Mouse (Mus musculus): ENCODE measurements around the gene Nol3. TPM values are rescaled to one million over a fixed set of nuclear protein-coding genes. Genes with fewer than 3 reads are reported as not detected.
A peak's percentile ranks its signal among the peaks of the same experiment; 100 is the strongest.

Gene Nol3
- polyA plus RNA-seq, 1 experiment from 2014 or later = 2.7 TPM

- 85% methylated on average over 8 of the region's 8 CpGs for WGBS
- ATAC-seq (ENCODE audit: extremely low read depth, insufficient number of reproducible peaks, low FRiP score, low TSS enrichment) = no peak
- peaks cover 63% of the 10 kb centered on the region for H3K36me3 ChIP-seq
- peak overlapping the region; percentile 7; the same call in 1 of the 2 replicates for H3K4me3 ChIP-seq
- H3K4me1 ChIP-seq = peaks cover 54% of the 10 kb centered on the region
- peaks cover 6% of the 10 kb centered on the region; the same call in 1 of the 2 replicates for H3K27me3 ChIP-seq (replicated peaks)
- peak overlapping the region; percentile 98; the same call in 1 of the 2 replicates for H3K4me2 ChIP-seq
- no peaks in the 10 kb centered on the region for H3K9me3 ChIP-seq
- H3K27ac ChIP-seq (replicated peaks) = no peak overlapping the region
- peak overlapping the region; percentile 25 for H3K9ac ChIP-seq
Observed at GRCm38 (mm10) chr8:105299962-105300361, 24.0 kb downstream of the Nol3 start.

GRCm38 (mm10) chr8:105303396-105303795 is 27.5 kb downstream of the Nol3 start:
- 0 out of 2 replicates have a peak overlapping the region, but pooled peaks have one; percentile 21 for H3K9ac ChIP-seq
- peaks cover 81% of the 10 kb centered on the region for H3K36me3 ChIP-seq
- H3K27ac ChIP-seq (replicated peaks) = 0 out of 2 replicates have a peak overlapping the region, but pooled peaks have one; percentile 67
- H3K9me3 ChIP-seq = no peaks in the 10 kb centered on the region
- no peak for ATAC-seq (ENCODE audit: extremely low read depth, insufficient number of reproducible peaks, low FRiP score, low TSS enrichment)
- no peak overlapping the region for H3K4me2 ChIP-seq
- 75% methylated on average over 8 of the region's 8 CpGs for WGBS
- H3K27me3 ChIP-seq (replicated peaks) = no peaks in the 10 kb centered on the region
- peaks cover 56% of the 10 kb centered on the region for H3K4me1 ChIP-seq
- H3K4me3 ChIP-seq = no peak overlapping the region

GRCm38 (mm10) chr8:105303874-105304273 is 27.9 kb downstream of the Nol3 start:
- whole genome bisulfite sequencing = 62% methylated on average over 9 of the region's 9 CpGs
- peak overlapping the region; percentile 67 for H3K27ac ChIP-seq (replicated peaks)
- peaks cover 82% of the 10 kb centered on the region for H3K36me3 ChIP-seq
- no peak overlapping the region for H3K4me3 ChIP-seq
- H3K4me2 ChIP-seq = no peak overlapping the region
- peak overlapping the region; percentile 21; the same call in 1 of the 2 replicates for H3K9ac ChIP-seq
- no peaks in the 10 kb centered on the region for H3K9me3 ChIP-seq
- peaks cover 51% of the 10 kb centered on the region for H3K4me1 ChIP-seq
- 0 out of 2 replicates have a peak, but pooled peaks have one; percentile 16 for ATAC-seq (ENCODE audit: extremely low read depth, insufficient number of reproducible peaks, low FRiP score, low TSS enrichment)
- H3K27me3 ChIP-seq (replicated peaks) = no peaks in the 10 kb centered on the region

GRCm38 (mm10) chr8:105304325-105305210 is 28.6 kb downstream of the Nol3 start:
- Histone ChIP-seq H3K9me3 (no peaks in the 10 kb centered on the region), H3K4me3 (no peak overlapping the region), H3K27ac (replicated peaks) (peak overlapping the region; percentile 67), H3K36me3 (peaks cover 82% of the 10 kb centered on the region), H3K9ac (peak overlapping the region; percentile 50), H3K27me3 (replicated peaks) (no peaks in the 10 kb centered on the region), H3K4me2 (peak overlapping the region; percentile 70; the same call in 1 of the 2 replicates), H3K4me1 (peaks cover 48% of the 10 kb centered on the region)
- ATAC-seq (ENCODE audit: extremely low read depth, insufficient number of reproducible peaks, low FRiP score, low TSS enrichment) = no peak
- 41% methylated on average over 9 of the region's 9 CpGs for WGBS

- peak within 1 kb of the TSS; percentile 46 for H3K4me3 ChIP-seq
- H3K9me3 ChIP-seq = no peaks in the 10 kb centered on the region
- peak; percentile 48 for ATAC-seq (ENCODE audit: extremely low read depth, insufficient number of reproducible peaks, low FRiP score, low TSS enrichment)
- H3K36me3 ChIP-seq = peaks cover 82% of the 10 kb centered on the region
- H3K27me3 ChIP-seq (replicated peaks) = no peaks in the 10 kb centered on the region
- WGBS = 6% methylated on average over 29 of the region's 30 CpGs
- peak within 1 kb of the TSS; percentile 75 for H3K9ac ChIP-seq
- H3K4me1 ChIP-seq = peaks cover 41% of the 10 kb centered on the region
- peak within 1 kb of the TSS; percentile 70 for H3K4me2 ChIP-seq
- H3K27ac ChIP-seq (replicated peaks) = peak within 1 kb of the TSS; percentile 67
Observed at GRCm38 (mm10) chr8:105305211-105306145, 29.5 kb downstream of the Nol3 start, which contains the start of gene Elmo3. Elmo3 (plus strand) TSS chr8:105305601.

- no peaks in the 10 kb centered on the region for H3K9me3 ChIP-seq
- H3K36me3 ChIP-seq = peaks cover 82% of the 10 kb centered on the region
- H3K27ac ChIP-seq (replicated peaks) = peak overlapping the region; percentile 67
- peak overlapping the region; percentile 75 for H3K9ac ChIP-seq
- peaks cover 41% of the 10 kb centered on the region for H3K4me1 ChIP-seq
- no peaks in the 10 kb centered on the region for H3K27me3 ChIP-seq (replicated peaks)
- WGBS = 50% methylated on average over 5 of the region's 5 CpGs
- H3K4me2 ChIP-seq = peak overlapping the region; percentile 70
- no peak for ATAC-seq (ENCODE audit: extremely low read depth, insufficient number of reproducible peaks, low FRiP score, low TSS enrichment)
- peak overlapping the region; percentile 46 for H3K4me3 ChIP-seq
Observed at GRCm38 (mm10) chr8:105306146-105306691, 30.3 kb downstream of the Nol3 start.

- ATAC-seq (ENCODE audit: extremely low read depth, insufficient number of reproducible peaks, low FRiP score, low TSS enrichment) = no peak
- peaks cover 82% of the 10 kb centered on the region for H3K36me3 ChIP-seq
Observed at GRCm38 (mm10) chr8:105307670-105308069, 31.7 kb downstream of the Nol3 start.

GRCm38 (mm10) chr8:105308428-105308827 is 32.5 kb downstream of the Nol3 start:
- no peak overlapping the region for H3K9ac ChIP-seq
- H3K27me3 ChIP-seq (replicated peaks) = no peaks in the 10 kb centered on the region
- no peaks in the 10 kb centered on the region for H3K9me3 ChIP-seq
- H3K4me2 ChIP-seq = no peak overlapping the region
- H3K4me1 ChIP-seq = peaks cover 44% of the 10 kb centered on the region
- ATAC-seq (ENCODE audit: extremely low read depth, insufficient number of reproducible peaks, low FRiP score, low TSS enrichment) = no peak
- WGBS = 91% methylated on average over 10 of the region's 10 CpGs
- no peak overlapping the region for H3K4me3 ChIP-seq
- H3K36me3 ChIP-seq = peaks cover 82% of the 10 kb centered on the region
- H3K27ac ChIP-seq (replicated peaks) = no peak overlapping the region

More at GRCm38 (mm10) chr8:105307670-105308069, 31.7 kb downstream of the Nol3 start:
- Histone ChIP-seq H3K4me1 (peaks cover 42% of the 10 kb centered on the region), H3K4me2 (no peak overlapping the region), H3K27ac (replicated peaks) (no peak overlapping the region), H3K27me3 (replicated peaks) (no peaks in the 10 kb centered on the region), H3K4me3 (no peak overlapping the region), H3K9ac (no peak overlapping the region), H3K9me3 (no peaks in the 10 kb centered on the region)
- WGBS = 94% methylated on average over 13 of the region's 13 CpGs

- peaks cover 80% of the 10 kb centered on the region for H3K36me3 ChIP-seq
- peaks cover 44% of the 10 kb centered on the region for H3K4me1 ChIP-seq
- no peaks in the 10 kb centered on the region for H3K9me3 ChIP-seq
- no peak overlapping the region for H3K4me2 ChIP-seq
- WGBS = 75% methylated on average over 15 of the region's 15 CpGs
- no peak overlapping the region for H3K27ac ChIP-seq (replicated peaks)
- no peak overlapping the region for H3K4me3 ChIP-seq
- no peak for ATAC-seq (ENCODE audit: extremely low read depth, insufficient number of reproducible peaks, low FRiP score, low TSS enrichment)
- H3K27me3 ChIP-seq (replicated peaks) = no peaks in the 10 kb centered on the region
- no peak overlapping the region for H3K9ac ChIP-seq
Observed at GRCm38 (mm10) chr8:105309142-105309847, 33.4 kb downstream of the Nol3 start.

GRCm38 (mm10) chr8:105310118-105310517 is 34.2 kb downstream of the Nol3 start:
- H3K4me2 ChIP-seq = no peak overlapping the region
- WGBS = 78% methylated on average over 8 of the region's 8 CpGs
- H3K36me3 ChIP-seq = peaks cover 83% of the 10 kb centered on the region
- no peak overlapping the region for H3K27ac ChIP-seq (replicated peaks)
- peaks cover 44% of the 10 kb centered on the region for H3K4me1 ChIP-seq
- ATAC-seq (ENCODE audit: extremely low read depth, insufficient number of reproducible peaks, low FRiP score, low TSS enrichment) = no peak
- H3K9ac ChIP-seq = no peak overlapping the region
- H3K4me3 ChIP-seq = no peak overlapping the region
- no peaks in the 10 kb centered on the region for H3K27me3 ChIP-seq (replicated peaks)
- H3K9me3 ChIP-seq = no peaks in the 10 kb centered on the region

Measured in heart, embryonic 13.5 days (tissue).